Mouse (Mus musculus) stomach, embryonic 15.5 days (tissue): ENCODE data around the gene Hmg20b. TPM values are rescaled to one million over a fixed set of nuclear protein-coding genes. Genes with fewer than 3 reads are reported as not detected.
A peak's percentile ranks its signal among the peaks of the same experiment; 100 is the strongest.

Experiments
- ATAC-seq: fragments of 200-750 bp; cut with Nextera tagmentation; 2 replicates; pipeline ENCODE4 v1.8.0; 2017; ENCODE audit warnings: low read depth, moderate number of reproducible peaks, moderate TSS enrichment; ENCODE audit not compliant: insufficient read depth, low FRiP score
- H3K27ac ChIP-seq: fragments of 300-500 bp; sonication (generic); 2 replicates; pipeline ENCODE4 v1.5.1; 2015; ENCODE audit warnings: mild to moderate bottlenecking, inconsistent platforms
- H3K27me3 ChIP-seq: fragments of 300-500 bp; sonication (generic); replicated peaks from 2 replicates; pipeline ENCODE4 v1.6.1; 2015; ENCODE audit warnings: inconsistent platforms
- H3K36me3 ChIP-seq: fragments of 300-500 bp; sonication (generic); 2 replicates; pipeline ENCODE4 v1.6.1; 2015; ENCODE audit warnings: inconsistent platforms
- H3K4me1 ChIP-seq: fragments of 300-500 bp; sonication (generic); 2 replicates; pipeline ENCODE4 v1.6.1; 2015; ENCODE audit warnings: inconsistent platforms
- H3K4me2 ChIP-seq: fragments of 300-500 bp; sonication (generic); 2 replicates; pipeline ENCODE4 v1.6.1; 2015; ENCODE audit warnings: mild to moderate bottlenecking, inconsistent platforms
- H3K4me3 ChIP-seq: fragments of 300-500 bp; sonication (generic); replicated peaks from 2 replicates; pipeline ENCODE4 v1.5.1; 2015; ENCODE audit warnings: inconsistent platforms
- H3K9ac ChIP-seq: fragments of 300-500 bp; sonication (generic); 2 replicates; pipeline ENCODE4 v1.6.1; 2015; ENCODE audit warnings: inconsistent platforms
- H3K9me3 ChIP-seq: fragments of 300-500 bp; sonication (generic); 2 replicates; pipeline ENCODE4 v1.6.1; 2016; ENCODE audit warnings: inconsistent platforms
- WGBS: fragments of 180-500 bp; shearing (Covaris S2); methylation state at CpG from one replicate; pipeline ENCODE4 v1.1.7; 2015; 5-methylcytosine and 5-hydroxymethylcytosine counted together
- microRNA-seq: library from miRNA; unstranded; fragments of <30 nt; microRNA quantifications from one replicate; pipeline ENCODE4, GENCODE M21; 2016
- polyA plus RNA-seq: library from polyadenylated mRNA; unstranded; fragments of >200 nt; fragmentation: Nextera tagmentation; extraction: Ambion mirVana; gene quantifications from 2 replicates; pipeline ENCODE4 v1.2.1, GENCODE M21; 2015

Gene Hmg20b
- polyA plus RNA-seq, 1 experiment from 2014 or later: 78.8 TPM

DNA sequence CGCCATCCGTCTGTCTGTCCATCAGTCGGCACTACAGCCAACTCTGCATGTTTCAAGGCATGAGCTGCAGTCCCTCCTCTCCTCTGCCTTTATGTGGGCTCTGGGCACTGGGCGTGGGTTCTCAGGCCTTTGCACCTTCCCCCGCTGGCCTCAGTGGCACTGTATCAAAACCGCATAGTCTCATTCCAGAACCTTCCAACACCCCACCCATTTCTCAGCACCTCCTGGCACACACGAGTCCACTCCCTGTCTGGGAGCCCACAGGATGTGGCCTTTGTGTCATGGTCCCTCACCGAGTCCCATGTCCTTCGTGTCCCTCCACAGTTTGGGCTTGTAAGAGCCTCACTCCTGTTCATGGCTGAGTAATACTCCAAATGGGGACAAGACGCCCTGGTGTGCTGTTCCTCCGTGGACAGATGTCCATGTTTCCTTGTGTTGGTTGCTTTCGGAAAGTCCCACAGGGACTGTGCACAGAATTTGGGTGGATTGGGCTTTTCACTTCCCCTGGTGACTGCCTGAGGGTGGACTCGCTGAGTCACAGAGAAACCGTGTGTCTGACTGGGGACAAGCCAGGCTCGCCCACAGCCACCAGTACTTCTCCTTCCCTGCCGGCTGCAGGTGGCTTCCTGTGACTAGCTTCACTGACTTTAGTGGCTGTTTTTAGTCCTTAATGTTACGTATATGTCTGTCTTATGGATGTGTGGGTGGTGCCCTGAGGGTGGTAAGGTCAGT lies 51.7 kb downstream of the Hmg20b start:
- WGBS: 87% methylated on average over 17 of the region's 17 CpGs
- no peak for ATAC-seq
- no peak overlapping the region for H3K4me3 ChIP-seq
- H3K4me2 ChIP-seq: no peak overlapping the region
- no peaks in the 10 kb centered on the region for H3K36me3 ChIP-seq
- no peak overlapping the region for H3K9ac ChIP-seq
- H3K27me3 ChIP-seq: no peaks in the 10 kb centered on the region
- H3K4me1 ChIP-seq: peaks cover 54% of the 10 kb centered on the region
- no peaks in the 10 kb centered on the region for H3K9me3 ChIP-seq
- H3K27ac ChIP-seq: peak overlapping the region; percentile 49

DNA sequence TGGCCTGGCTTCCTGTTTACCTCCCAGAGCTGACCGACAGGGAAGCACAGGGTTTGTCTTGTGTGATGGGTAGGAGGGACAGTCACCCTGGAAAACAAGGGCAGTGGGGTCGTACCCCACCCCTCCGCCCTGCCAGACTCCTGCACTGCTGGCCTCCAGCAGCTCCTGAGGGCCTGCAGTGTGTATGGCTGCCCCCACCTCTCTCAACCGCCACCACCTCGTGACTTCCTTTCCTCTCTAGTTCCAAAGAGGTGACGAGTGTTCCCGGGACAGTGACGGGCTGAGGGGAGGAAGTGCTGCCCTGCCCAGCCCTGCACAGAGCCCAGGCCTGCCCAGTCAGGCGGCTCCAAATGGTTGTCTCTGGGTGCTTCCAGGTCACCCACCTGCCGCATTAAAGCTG lies 52.4 kb downstream of the Hmg20b start:
- ATAC-seq: 0 out of 2 replicates have a peak, but pooled peaks have one; percentile 11
- no peak overlapping the region for H3K4me3 ChIP-seq
- peak overlapping the region; percentile 49 for H3K27ac ChIP-seq
- H3K27me3 ChIP-seq: no peaks in the 10 kb centered on the region
- 43% methylated on average over 10 of the region's 10 CpGs for WGBS
- H3K9me3 ChIP-seq: no peaks in the 10 kb centered on the region
- H3K4me2 ChIP-seq: no peak overlapping the region
- H3K36me3 ChIP-seq: no peaks in the 10 kb centered on the region
- peaks cover 48% of the 10 kb centered on the region for H3K4me1 ChIP-seq
- no peak overlapping the region for H3K9ac ChIP-seq

DNA sequence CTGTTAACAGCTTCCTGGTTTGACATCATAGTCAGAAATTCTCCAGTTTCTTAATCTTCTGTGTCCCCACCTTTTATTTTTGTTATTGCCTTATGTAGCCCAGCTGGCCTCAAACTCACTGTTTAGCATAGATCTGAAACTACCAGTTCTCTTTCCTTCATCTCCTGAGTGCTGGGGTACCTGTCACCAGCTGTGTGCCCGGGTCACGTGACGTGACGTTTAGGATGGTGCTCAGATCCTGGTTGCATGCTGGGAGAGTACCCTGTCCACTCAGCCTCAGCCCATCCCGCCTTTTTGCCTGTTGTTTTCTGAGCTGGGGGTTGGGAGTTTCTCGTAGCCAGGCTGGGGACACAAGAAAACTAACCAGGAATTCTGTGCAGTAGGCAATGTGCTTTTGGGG lies 53.0 kb downstream of the Hmg20b start:
- ATAC-seq: no peak
- H3K27me3 ChIP-seq: no peaks in the 10 kb centered on the region
- no peak overlapping the region for H3K4me3 ChIP-seq
- H3K4me2 ChIP-seq: no peak overlapping the region
- peaks cover 45% of the 10 kb centered on the region for H3K4me1 ChIP-seq
- no peaks in the 10 kb centered on the region for H3K9me3 ChIP-seq
- WGBS: 69% methylated on average over 6 of the region's 6 CpGs
- H3K36me3 ChIP-seq: no peaks in the 10 kb centered on the region
- peak overlapping the region; percentile 49; the same call in 1 of the 2 replicates for H3K27ac ChIP-seq
- H3K9ac ChIP-seq: no peak overlapping the region

Small RNA genes lying within 50 kb of the gene (microRNA-seq; reads per million reads assigned to microRNA genes)
- not detected for gene Mir6913

Other genes with a start within 250 kb of the Hmg20b start
- gene Map2k2, start 244.6 kb downstream of the Hmg20b start, polyA plus RNA-seq: 159 and 181 TPM in 2 replicates
- 56.2 and 60.1 TPM in 2 replicates for gene Zbtb7a, start 215.3 kb downstream of the Hmg20b start, polyA plus RNA-seq
- 41.8 and 44.9 TPM in 2 replicates for gene Pias4, start 182.6 kb downstream of the Hmg20b start, polyA plus RNA-seq
- gene Eef2, start 173.8 kb downstream of the Hmg20b start, polyA plus RNA-seq: 517 and 544 TPM in 2 replicates
- 61.9 and 65.4 TPM in 2 replicates for gene Dapk3, start 167.5 kb downstream of the Hmg20b start, polyA plus RNA-seq
- gene 4930442H23Rik, start 166.6 kb downstream of the Hmg20b start, polyA plus RNA-seq: 0.10 TPM in 1 of 2 replicates, not detected in the other
- 0.18 and 0.26 TPM in 2 replicates for gene Nmrk2, start 148.4 kb downstream of the Hmg20b start, polyA plus RNA-seq
- gene Atcay, start 119.6 kb downstream of the Hmg20b start, polyA plus RNA-seq: 1.6 and 1.9 TPM in 2 replicates
- 8.8 and 10.4 TPM in 2 replicates for gene Zfr2, start 117.3 kb downstream of the Hmg20b start, polyA plus RNA-seq
- gene Matk, start 97.5 kb downstream of the Hmg20b start, polyA plus RNA-seq: 3.4 and 3.8 TPM in 2 replicates
- 217 and 233 TPM in 2 replicates for gene Mrpl54, start 83.5 kb downstream of the Hmg20b start, polyA plus RNA-seq
- 54.4 and 58.1 TPM in 2 replicates for gene Apba3, start 83.5 kb downstream of the Hmg20b start, polyA plus RNA-seq
- gene Tjp3, start 58.9 kb downstream of the Hmg20b start, polyA plus RNA-seq: 32.6 and 38.7 TPM in 2 replicates
- 43.1 and 47.6 TPM in 2 replicates for gene Pip5k1c, start 57.5 kb downstream of the Hmg20b start, polyA plus RNA-seq
- 40.5 and 40.9 TPM in 2 replicates for gene Cactin, start 29.4 kb downstream of the Hmg20b start, polyA plus RNA-seq
- 23.5 and 25.3 TPM in 2 replicates for gene Tbxa2r, start 21.7 kb downstream of the Hmg20b start, polyA plus RNA-seq
- 0.04 and 0.12 TPM in 2 replicates for gene Gipc3, start 7.2 kb downstream of the Hmg20b start, polyA plus RNA-seq
- 12.8 and 13.6 TPM in 2 replicates for gene Mfsd12, start 7.0 kb upstream of the Hmg20b start, polyA plus RNA-seq
- 1.2 and 1.5 TPM in 2 replicates for gene 4930404N11Rik, start 15.3 kb upstream of the Hmg20b start, polyA plus RNA-seq
- 88.5 and 90.5 TPM in 2 replicates for gene Fzr1, start 28.0 kb upstream of the Hmg20b start, polyA plus RNA-seq
- 78.9 and 80.4 TPM in 2 replicates for gene Dohh, start 33.9 kb upstream of the Hmg20b start, polyA plus RNA-seq
- gene Gm48551, start 34.0 kb upstream of the Hmg20b start, polyA plus RNA-seq: 2.9 and 3.3 TPM in 2 replicates
- 0.41 and 1.4 TPM in 2 replicates for gene Gm48552, start 38.5 kb upstream of the Hmg20b start, polyA plus RNA-seq
- 59.5 and 77.5 TPM in 2 replicates for gene Smim24, start 42.6 kb upstream of the Hmg20b start, polyA plus RNA-seq
- gene Nfic, start 105.2 kb upstream of the Hmg20b start, polyA plus RNA-seq: 65.5 and 78.2 TPM in 2 replicates
- gene Celf5, start 132.2 kb upstream of the Hmg20b start, polyA plus RNA-seq: 1.7 and 1.8 TPM in 2 replicates
- gene Ncln, start 145.9 kb upstream of the Hmg20b start, polyA plus RNA-seq: 83.9 and 93.7 TPM in 2 replicates
- gene S1pr4, start 149.7 kb upstream of the Hmg20b start, polyA plus RNA-seq: 1.4 and 1.6 TPM in 2 replicates
- gene Gna15, start 173.7 kb upstream of the Hmg20b start, polyA plus RNA-seq: 4.4 and 5.8 TPM in 2 replicates
- 113 and 134 TPM in 2 replicates for gene Gna11, start 194.7 kb upstream of the Hmg20b start, polyA plus RNA-seq
- gene Aes, start 209.0 kb upstream of the Hmg20b start, polyA plus RNA-seq: 692 and 697 TPM in 2 replicates
- 28.8 and 35.6 TPM in 2 replicates for gene Tle2, start 224.1 kb upstream of the Hmg20b start, polyA plus RNA-seq